Mouse (Mus musculus) c-Kit-positive CD71-negative TER-119-negative erythroid progenitor cells, embryonic 14.5 days (primary cell): ENCODE measurements around the gene Prkcg.
A peak's percentile ranks its signal among the peaks of the same experiment; 100 is the strongest.

ENCODE experiments used
- DNase-seq: peaks from one replicate; pipeline ENCODE4 v3.0.0-alpha.2; 2013; ENCODE audit warnings: low read depth

The Prkcg gene

DNA sequence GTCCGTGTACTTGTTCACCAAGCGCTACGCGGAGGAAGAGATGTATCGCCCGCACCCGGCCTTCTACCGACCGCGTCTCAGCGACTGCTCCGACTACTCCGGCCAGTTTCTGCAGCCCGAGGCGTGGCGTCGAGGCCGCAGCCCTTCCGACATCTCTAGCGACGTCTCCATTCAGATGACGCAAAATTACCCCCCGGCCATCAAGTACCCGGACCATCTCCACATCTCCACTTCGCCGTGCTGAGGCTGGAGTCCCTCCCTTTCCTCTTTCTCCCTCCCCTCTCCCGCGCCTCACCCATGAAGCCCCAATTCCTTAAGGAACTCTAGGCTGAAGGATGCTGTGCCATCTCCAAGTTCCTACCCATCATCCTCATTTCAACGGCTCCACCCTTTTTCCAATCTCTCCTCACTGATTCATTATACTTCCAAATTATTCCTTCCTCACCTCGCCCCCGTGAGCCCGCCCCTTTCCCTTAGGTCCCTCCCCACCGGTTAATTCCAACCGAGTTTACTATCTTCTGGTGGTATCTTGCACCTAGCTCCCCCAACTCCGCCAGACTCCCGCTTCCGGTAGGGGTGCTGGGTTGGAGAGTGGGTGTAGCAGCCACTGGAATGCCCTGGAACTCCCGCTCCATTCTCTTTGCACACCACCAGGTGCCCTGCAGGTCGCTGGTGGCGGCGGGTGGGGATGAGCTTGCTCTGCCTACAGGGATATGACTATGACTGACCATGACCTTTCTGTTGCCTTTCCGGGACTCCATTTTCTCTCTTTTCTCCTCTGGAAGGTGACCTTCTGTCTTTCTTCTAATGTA is 77.9 kb downstream of the Prkcg start:
- DNase-seq = no peak

DNA sequence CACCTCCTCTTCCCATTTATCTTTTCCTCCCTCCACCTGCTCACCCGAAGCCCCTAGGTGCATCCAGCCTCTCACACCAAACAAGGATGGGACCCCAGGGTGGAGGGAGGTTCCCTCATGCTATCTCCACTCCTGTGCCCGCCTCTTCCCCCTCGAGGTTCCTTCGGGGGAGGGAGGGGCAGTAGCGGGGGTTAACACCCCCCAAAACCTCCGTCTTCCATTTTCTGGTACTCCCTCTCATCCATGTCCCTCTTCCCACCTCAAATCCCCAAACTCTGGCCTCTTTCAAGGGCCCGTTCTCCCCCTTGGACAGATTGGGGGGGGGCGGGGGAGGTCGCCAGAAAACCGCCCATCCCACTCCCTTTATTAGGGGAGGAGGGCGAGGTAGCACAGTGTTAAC is 78.6 kb downstream of the Prkcg start:
- no peak for DNase-seq

DNA sequence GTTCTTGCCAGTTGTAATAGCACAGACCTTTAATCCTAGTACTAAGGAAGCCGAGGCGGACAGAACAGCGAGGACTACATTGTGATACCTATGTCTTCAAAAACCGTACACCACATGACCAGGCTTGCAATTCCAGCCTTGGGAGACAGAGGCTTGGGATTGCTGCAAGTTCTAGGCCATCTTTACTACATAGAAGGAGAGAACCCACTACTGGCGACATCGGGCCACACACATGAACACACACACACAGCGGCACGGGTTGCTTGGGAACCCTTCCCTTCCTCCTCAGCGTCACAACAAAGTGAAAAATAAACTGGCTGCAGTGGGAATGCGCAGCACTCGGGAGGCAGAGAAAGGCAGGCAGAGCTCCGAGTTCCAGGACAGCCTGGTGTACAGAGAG is 79.3 kb downstream of the Prkcg start:
- DNase-seq = no peak

DNA sequence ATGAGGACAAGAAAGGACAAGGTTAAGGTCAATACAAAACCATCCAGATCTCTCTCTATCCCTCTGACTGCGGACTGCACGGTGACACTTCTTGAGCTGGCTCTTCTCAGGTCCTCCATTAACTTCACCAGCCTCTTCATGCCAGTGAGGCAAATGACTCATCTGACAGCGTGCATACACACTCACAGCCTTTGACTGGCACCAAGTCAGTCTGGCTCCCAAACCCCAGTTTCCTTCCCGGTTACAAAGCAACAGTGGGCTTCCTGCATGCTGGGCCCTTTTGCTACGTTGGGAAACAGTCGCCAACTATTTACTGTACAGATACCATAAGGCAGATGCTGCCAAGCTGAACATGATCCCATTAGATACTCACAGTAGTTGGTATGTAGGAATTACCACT is 80.2 kb downstream of the Prkcg start:
- DNase-seq = no peak

DNA sequence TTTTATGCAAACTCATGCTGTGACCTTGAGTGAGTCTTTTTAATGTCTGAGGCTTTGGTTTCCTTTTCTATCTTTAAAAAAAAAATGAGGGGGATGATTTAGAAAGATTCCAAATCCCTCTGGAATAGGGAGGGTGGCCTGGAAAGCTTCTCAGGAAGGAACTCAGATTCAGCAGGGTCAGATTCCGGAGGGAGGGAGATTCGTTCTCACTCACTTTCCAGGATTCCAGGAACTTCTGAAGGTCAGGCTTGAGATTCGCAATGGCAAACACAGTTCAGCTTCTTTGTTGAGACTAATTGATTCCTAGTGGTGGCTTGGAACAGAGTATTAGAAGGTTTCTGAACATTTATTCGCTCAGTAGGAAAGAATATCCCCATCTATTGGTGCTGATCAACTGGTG is 81.4 kb downstream of the Prkcg start:
- DNase-seq = no peak

DNA sequence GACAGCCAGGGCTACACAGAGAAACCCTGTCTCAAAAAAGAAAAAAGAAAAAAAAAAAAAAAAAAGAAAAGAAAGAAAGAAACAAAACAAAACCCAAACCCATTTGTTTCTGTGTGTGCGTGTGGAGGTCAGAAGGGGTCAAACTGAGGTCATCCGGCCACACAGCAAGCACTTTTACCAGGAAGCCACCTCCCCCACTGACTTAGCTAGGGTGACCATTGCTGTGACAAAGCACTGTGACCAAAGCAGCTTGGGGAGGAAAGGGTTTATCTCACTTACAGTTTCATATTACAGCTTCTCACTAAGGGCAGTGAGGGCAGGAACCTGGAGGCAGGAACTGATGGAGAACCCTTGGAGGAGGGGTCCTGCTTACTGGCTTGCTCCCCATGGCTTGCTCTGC is 83.4 kb downstream of the Prkcg start:
- no peak for DNase-seq

DNA sequence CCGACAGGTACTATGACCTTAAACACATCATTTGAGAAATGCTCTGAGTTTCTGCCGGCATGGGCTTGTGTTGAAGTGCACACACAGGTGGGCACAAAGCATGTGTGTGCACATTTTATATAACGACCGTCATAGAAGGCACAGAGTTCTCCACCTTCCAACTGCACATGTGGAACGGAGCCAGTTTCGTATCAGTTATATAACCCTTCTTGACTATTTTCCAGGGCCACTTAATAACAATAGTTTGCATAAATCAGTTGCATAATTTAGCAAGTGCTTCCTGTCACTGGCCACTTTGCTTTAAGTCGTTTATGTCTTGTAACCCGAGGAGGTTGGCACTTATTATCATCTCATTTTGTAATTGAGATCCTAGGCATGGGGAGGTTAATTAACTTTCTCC is 84.8 kb downstream of the Prkcg start:
- no peak for DNase-seq

DNA sequence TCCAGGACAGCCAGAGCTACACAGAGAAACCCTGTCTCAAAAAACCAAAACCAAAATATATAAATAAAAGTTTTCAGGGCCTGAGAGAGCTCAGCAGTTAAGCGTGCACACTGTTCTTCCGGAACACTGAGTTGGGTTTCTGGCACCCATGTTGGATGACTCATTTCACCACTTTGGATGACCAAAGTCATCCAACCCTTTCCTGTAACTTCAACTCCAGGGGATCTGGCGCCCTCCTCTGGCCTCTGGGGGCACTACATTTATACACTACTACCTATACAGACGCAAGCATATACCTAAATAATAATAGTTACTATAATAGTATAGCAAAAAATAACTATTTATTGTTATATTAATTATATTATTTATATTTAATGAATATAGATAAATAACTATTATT is 87.9 kb downstream of the Prkcg start:
- peak; percentile 26 for DNase-seq
